ENCODE assay signal across 8 mouse cellular contexts in the genomic region with DNA sequence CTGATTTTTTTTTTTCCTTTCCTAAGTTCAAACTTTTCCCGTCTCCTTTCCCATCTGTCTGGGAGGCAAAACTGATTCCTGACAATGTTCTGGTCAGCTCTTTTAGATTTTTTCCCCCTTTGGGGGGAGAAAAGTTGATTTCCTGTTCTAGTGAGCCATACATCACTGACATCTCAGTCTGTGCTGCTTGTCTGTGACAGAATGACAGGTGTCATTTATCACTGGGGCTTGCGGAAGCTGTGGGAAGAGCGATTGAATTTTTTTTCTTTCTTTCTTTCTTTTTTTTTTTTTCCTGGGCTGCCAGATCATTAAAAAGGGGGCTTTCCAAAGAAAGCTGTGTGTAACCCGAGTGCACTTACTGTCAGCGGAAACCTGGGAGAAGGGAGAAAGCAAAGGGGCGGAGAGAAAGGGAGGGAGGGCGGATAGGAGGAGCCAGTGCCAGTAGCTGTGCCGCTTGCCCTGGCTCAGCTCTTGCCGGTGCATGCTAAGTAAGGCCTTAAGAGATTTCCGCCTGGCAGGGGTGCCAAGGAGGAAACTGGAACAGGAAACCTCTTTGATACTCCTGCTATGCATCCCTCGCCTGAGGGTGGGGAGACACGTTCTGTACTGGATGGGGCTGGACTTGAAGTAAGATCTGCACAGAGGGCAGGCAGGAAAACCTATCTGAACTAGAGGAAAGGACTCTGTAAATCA.
DNase-seq lines count a peak whose midpoint lies in the region; ATAC-seq lines count a peak whose summit lies in the region.

No protein-coding gene starts in this region.

- H3K27me3 ChIP-seq in heart, embryonic 12.5 days (replicated peaks) = no peaks in the 10 kb centered on the region
- no peaks in the 10 kb centered on the region for H3K27me3 ChIP-seq in liver, embryonic 16.5 days (ENCODE audit: control insufficient read depth, insufficient read depth, low read depth, low read length)
- H3K27me3 ChIP-seq in neural tube, embryonic 12.5 days (replicated peaks) = no peaks in the 10 kb centered on the region

- no peaks in the 10 kb centered on the region for H3K9me3 ChIP-seq in heart, embryonic 12.5 days (replicated peaks)
- no peaks in the 10 kb centered on the region for H3K9me3 ChIP-seq in liver, embryonic 16.5 days (replicated peaks; ENCODE audit: control insufficient read depth, low read length)
- H3K9me3 ChIP-seq in neural tube, embryonic 12.5 days = no peaks in the 10 kb centered on the region

- peak; percentile 32 to 59 for DNase-seq in layer of hippocampus, postnatal 10 days (ENCODE audit: low spot score in 2 of 2)
- no peak for DNase-seq in layer of hippocampus, adult 11-12 months (ENCODE audit: low spot score)
- DNase-seq in fibroblast of lung, adult 2 months (ENCODE audit: low read depth) = peak; percentile 36
- peak; percentile 80 for DNase-seq in kidney, adult 9 months
- peak; percentile 51 to 61 for DNase-seq in thymus, postnatal 10 days (ENCODE audit: low spot score in 2 of 2)

- peak overlapping the region; percentile 33 for H3K4me3 ChIP-seq in heart, embryonic 12.5 days
- peak overlapping the region; percentile 3; the same call in 1 of the 2 replicates for H3K4me3 ChIP-seq in liver, embryonic 16.5 days (ENCODE audit: low read depth, low read length)
- no peak overlapping the region for H3K4me3 ChIP-seq in neural tube, embryonic 12.5 days

- peaks cover 23% of the 10 kb centered on the region for H3K4me1 ChIP-seq in heart, embryonic 12.5 days (replicated peaks)
- H3K4me1 ChIP-seq in liver, embryonic 16.5 days (ENCODE audit: control insufficient read depth, low read depth, low read length) = no peaks in the 10 kb centered on the region; the same call in 1 of the 2 replicates
- H3K4me1 ChIP-seq in neural tube, embryonic 12.5 days = peaks cover 30% of the 10 kb centered on the region

- WGBS in heart, embryonic 12.5 days = 3% methylated on average over 12 of the region's 12 CpGs
- 4% methylated on average over 12 of the region's 12 CpGs for WGBS in liver, embryonic 16.5 days (ENCODE audit: insufficient replicate concordance)
- WGBS in neural tube, embryonic 12.5 days = 3% methylated on average over 12 of the region's 12 CpGs

- H3K9ac ChIP-seq in heart, embryonic 12.5 days = peak overlapping the region; percentile 61
- no peak overlapping the region for H3K9ac ChIP-seq in liver, embryonic 16.5 days (ENCODE audit: low read depth, low read length)
- peak overlapping the region; percentile 45; the same call in 1 of the 2 replicates for H3K9ac ChIP-seq in neural tube, embryonic 12.5 days

- no peaks in the 10 kb centered on the region for H3K36me3 ChIP-seq in heart, embryonic 12.5 days
- H3K36me3 ChIP-seq in liver, embryonic 16.5 days (ENCODE audit: control insufficient read depth, insufficient read depth) = no peaks in the 10 kb centered on the region
- no peaks in the 10 kb centered on the region; the same call in 1 of the 2 replicates for H3K36me3 ChIP-seq in neural tube, embryonic 12.5 days

- peak overlapping the region; percentile 72 for H3K27ac ChIP-seq in heart, embryonic 12.5 days (ENCODE audit: poor library complexity, severe bottlenecking)
- no peak overlapping the region for H3K27ac ChIP-seq in liver, embryonic 16.5 days (ENCODE audit: low read length)
- H3K27ac ChIP-seq in neural tube, embryonic 12.5 days = no peak overlapping the region

- ATAC-seq in heart, embryonic 12.5 days (ENCODE audit: insufficient number of reproducible peaks, low FRiP score) = peak; percentile 82
- ATAC-seq in liver, embryonic 16.5 days (ENCODE audit: low read depth) = peak; percentile 64; the same call in 1 of the 2 replicates
- ATAC-seq in neural tube, embryonic 12.5 days (ENCODE audit: low FRiP score, low read depth) = peak; percentile 76

- peak overlapping the region; percentile 71 for H3K4me2 ChIP-seq in heart, embryonic 12.5 days
- H3K4me2 ChIP-seq in liver, embryonic 16.5 days (ENCODE audit: low read depth, low read length) = peak overlapping the region; percentile 35
- peak overlapping the region; percentile 56 for H3K4me2 ChIP-seq in neural tube, embryonic 12.5 days (replicated peaks)
